Mouse (Mus musculus) cerebellum, adult 11-12 months (tissue): ENCODE results near the gene Csrp2.
A peak's percentile ranks its signal among the peaks of the same experiment; 100 is the strongest.

Experiments used
- DNase-seq: peaks from one replicate; pipeline ENCODE4 v3.0.0; 2022

Csrp2 gene

GRCm38 (mm10) chr10:110931913-110932560 lies 12.4 kb downstream of the Csrp2 start:
- no peak for DNase-seq

- no peak for DNase-seq
Measured at GRCm38 (mm10) chr10:110933584-110933983, 14.0 kb downstream of the Csrp2 start.

GRCm38 (mm10) chr10:110935081-110935480 lies 15.5 kb downstream of the Csrp2 start:
- peak; percentile 44 for DNase-seq

- DNase-seq = no peak
Measured at GRCm38 (mm10) chr10:110935669-110936068, 16.1 kb downstream of the Csrp2 start.

- DNase-seq = no peak
Measured at GRCm38 (mm10) chr10:110938361-110938760, 18.8 kb downstream of the Csrp2 start.

GRCm38 (mm10) chr10:110938841-110939549 lies 19.4 kb downstream of the Csrp2 start:
- peak; percentile 77 for DNase-seq

- peak; percentile 40 for DNase-seq
Measured at GRCm38 (mm10) chr10:110939717-110940116, 20.1 kb downstream of the Csrp2 start.

GRCm38 (mm10) chr10:110940740-110941398 lies 21.3 kb downstream of the Csrp2 start:
- DNase-seq = no peak

GRCm38 (mm10) chr10:110941968-110942367 lies 22.4 kb downstream of the Csrp2 start:
- DNase-seq = no peak

GRCm38 (mm10) chr10:110942806-110943205 lies 23.2 kb downstream of the Csrp2 start:
- no peak for DNase-seq

GRCm38 (mm10) chr10:110944175-110944574 lies 24.6 kb downstream of the Csrp2 start:
- DNase-seq = no peak

GRCm38 (mm10) chr10:110945966-110946365 lies 26.4 kb downstream of the Csrp2 start:
- no peak for DNase-seq

- DNase-seq = no peak
Measured at GRCm38 (mm10) chr10:110947574-110947973, 28.0 kb downstream of the Csrp2 start.

GRCm38 (mm10) chr10:110951112-110951511 lies 31.5 kb downstream of the Csrp2 start:
- DNase-seq = no peak

- no peak for DNase-seq
Measured at GRCm38 (mm10) chr10:110951748-110952147, 32.2 kb downstream of the Csrp2 start.

- no peak for DNase-seq
Measured at GRCm38 (mm10) chr10:110952271-110952670, 32.7 kb downstream of the Csrp2 start.

GRCm38 (mm10) chr10:110952937-110953451 lies 33.4 kb downstream of the Csrp2 start:
- peak; percentile 47 for DNase-seq

GRCm38 (mm10) chr10:110958879-110959278 lies 39.3 kb downstream of the Csrp2 start:
- DNase-seq = no peak

GRCm38 (mm10) chr10:110959781-110960180 lies 40.2 kb downstream of the Csrp2 start:
- no peak for DNase-seq

- no peak for DNase-seq
Measured at GRCm38 (mm10) chr10:110960841-110961240, 41.3 kb downstream of the Csrp2 start.

GRCm38 (mm10) chr10:110962172-110962571 lies 42.6 kb downstream of the Csrp2 start:
- DNase-seq = no peak

GRCm38 (mm10) chr10:110971044-110971443 lies 51.5 kb downstream of the Csrp2 start:
- no peak for DNase-seq

- DNase-seq = no peak
Measured at GRCm38 (mm10) chr10:110971483-110971882, 51.9 kb downstream of the Csrp2 start.

GRCm38 (mm10) chr10:110971998-110972397 lies 52.4 kb downstream of the Csrp2 start:
- no peak for DNase-seq
